Mouse (Mus musculus) midbrain, embryonic 10.5 days (tissue): Measurements from ENCODE around the gene Sap30bp. TPM values are rescaled to one million over a fixed set of nuclear protein-coding genes. Genes with fewer than 3 reads are reported as not detected.

Experiments used
- DNase-seq: peaks from one replicate; pipeline ENCODE4 v3.0.0-alpha.2; 2017; ENCODE audit warnings: low spot score
- H3K27ac ChIP-seq: fragments of 300-500 bp; sonication (generic); replicated peaks from 2 replicates; pipeline ENCODE4 v1.5.1; 2016; ENCODE audit warnings: mild to moderate bottlenecking
- H3K27me3 ChIP-seq: fragments of 300-500 bp; sonication (generic); 2 replicates; pipeline ENCODE4 v1.6.1; 2016; ENCODE audit warnings: low read depth, mild to moderate bottlenecking; ENCODE audit not compliant: poor library complexity, severe bottlenecking
- H3K36me3 ChIP-seq: fragments of 300-500 bp; sonication (generic); 2 replicates; pipeline ENCODE4 v1.6.1; 2016; ENCODE audit warnings: mild to moderate bottlenecking, moderate library complexity
- H3K4me1 ChIP-seq: fragments of 300-500 bp; sonication (generic); 2 replicates; pipeline ENCODE4 v1.6.1; 2016
- H3K4me3 ChIP-seq: fragments of 300-500 bp; sonication (generic); 2 replicates; pipeline ENCODE4 v1.5.1; 2016; ENCODE audit warnings: mild to moderate bottlenecking, moderate library complexity
- H3K9me3 ChIP-seq: fragments of 300-500 bp; sonication (generic); replicated peaks from 2 replicates; pipeline ENCODE4 v1.6.1; 2016; ENCODE audit warnings: mild to moderate bottlenecking
- WGBS: fragments of 180-500 bp; shearing (Covaris S2); methylation state at CpG from one replicate; pipeline ENCODE4 v1.1.7; 2016; 5-methylcytosine and 5-hydroxymethylcytosine counted together
- polyA plus RNA-seq: library from polyadenylated mRNA; unstranded; fragments of >200 nt; fragmentation: Nextera tagmentation; extraction: Ambion mirVana; gene quantifications from 2 replicates; pipeline ENCODE4 v1.2.1, GENCODE M21; 2016

Sap30bp gene
- polyA plus RNA-seq, 1 experiment from 2014 or later: 52.1 TPM

GRCm38 (mm10) chr11:115900561-115901337 is 32.3 kb upstream of the Sap30bp start:
- Histone ChIP-seq H3K4me3 (peak overlapping the region; percentile 18; the same call in 1 of the 2 replicates), H3K27ac (peak overlapping the region; percentile 10), H3K9me3 (no peaks in the 10 kb centered on the region), H3K27me3 (no peaks in the 10 kb centered on the region), H3K36me3 (peaks cover 22% of the 10 kb centered on the region), H3K4me1 (peaks cover 67% of the 10 kb centered on the region)
- WGBS: 77% methylated on average over 8 of the region's 8 CpGs
- no peak for DNase-seq

GRCm38 (mm10) chr11:115901338-115902161 is 31.5 kb upstream of the Sap30bp start:
- no peaks in the 10 kb centered on the region for H3K27me3 ChIP-seq
- no peaks in the 10 kb centered on the region for H3K9me3 ChIP-seq
- no peak overlapping the region for H3K4me3 ChIP-seq
- H3K4me1 ChIP-seq: peaks cover 75% of the 10 kb centered on the region
- 89% methylated on average over 9 of the region's 9 CpGs for WGBS
- H3K36me3 ChIP-seq: peaks cover 15% of the 10 kb centered on the region
- no peak for DNase-seq
- H3K27ac ChIP-seq: peak overlapping the region; percentile 67

- Histone ChIP-seq H3K27ac (peak overlapping the region; percentile 67), H3K4me3 (no peak overlapping the region), H3K9me3 (no peaks in the 10 kb centered on the region), H3K27me3 (no peaks in the 10 kb centered on the region), H3K4me1 (peaks cover 80% of the 10 kb centered on the region), H3K36me3 (peaks cover 9% of the 10 kb centered on the region)
- 80% methylated on average over 5 of the region's 5 CpGs for WGBS
- DNase-seq: no peak
Observed at GRCm38 (mm10) chr11:115902177-115902576, 30.9 kb upstream of the Sap30bp start.

- H3K27me3 ChIP-seq: no peaks in the 10 kb centered on the region
- peaks cover 4% of the 10 kb centered on the region for H3K36me3 ChIP-seq
- peak overlapping the region; percentile 67 for H3K27ac ChIP-seq
- H3K9me3 ChIP-seq: no peaks in the 10 kb centered on the region
- WGBS: 74% methylated on average over 1 of the region's 1 CpGs
- DNase-seq: no peak
- no peak overlapping the region for H3K4me3 ChIP-seq
- H3K4me1 ChIP-seq: peaks cover 80% of the 10 kb centered on the region
Observed at GRCm38 (mm10) chr11:115902831-115903230, 30.3 kb upstream of the Sap30bp start.

GRCm38 (mm10) chr11:115903384-115904230 is 29.5 kb upstream of the Sap30bp start:
- Histone ChIP-seq H3K4me1 (peaks cover 77% of the 10 kb centered on the region), H3K27ac (peak overlapping the region; percentile 67), H3K4me3 (no peak overlapping the region), H3K9me3 (no peaks in the 10 kb centered on the region), H3K27me3 (no peaks in the 10 kb centered on the region), H3K36me3 (peaks cover 10% of the 10 kb centered on the region)
- no peak for DNase-seq
- 81% methylated on average over 11 of the region's 11 CpGs for WGBS

- H3K9me3 ChIP-seq: no peaks in the 10 kb centered on the region
- H3K36me3 ChIP-seq: peaks cover 16% of the 10 kb centered on the region
- no peak overlapping the region for H3K4me3 ChIP-seq
- peak overlapping the region; percentile 74 for H3K27ac ChIP-seq
- 80% methylated on average over 8 of the region's 8 CpGs for WGBS
- DNase-seq: no peak
- peaks cover 69% of the 10 kb centered on the region for H3K4me1 ChIP-seq
- no peaks in the 10 kb centered on the region for H3K27me3 ChIP-seq
Observed at GRCm38 (mm10) chr11:115904231-115904955, 28.7 kb upstream of the Sap30bp start.

GRCm38 (mm10) chr11:115904956-115905790 is 27.9 kb upstream of the Sap30bp start:
- Histone ChIP-seq H3K4me3 (0 out of 2 replicates have a peak overlapping the region, but pooled peaks have one; percentile 4), H3K9me3 (no peaks in the 10 kb centered on the region), H3K27ac (peak overlapping the region; percentile 74), H3K27me3 (no peaks in the 10 kb centered on the region), H3K4me1 (peaks cover 61% of the 10 kb centered on the region), H3K36me3 (peaks cover 17% of the 10 kb centered on the region)
- WGBS: 47% methylated on average over 16 of the region's 16 CpGs
- DNase-seq: no peak

GRCm38 (mm10) chr11:115906116-115906515 is 27.0 kb upstream of the Sap30bp start:
- H3K4me1 ChIP-seq: peaks cover 52% of the 10 kb centered on the region
- H3K27me3 ChIP-seq: no peaks in the 10 kb centered on the region
- DNase-seq: no peak
- peaks cover 21% of the 10 kb centered on the region for H3K36me3 ChIP-seq
- no peaks in the 10 kb centered on the region for H3K9me3 ChIP-seq
- H3K27ac ChIP-seq: peak overlapping the region; percentile 74
- no peak overlapping the region for H3K4me3 ChIP-seq
- WGBS: 74% methylated on average over 3 of the region's 3 CpGs

- peaks cover 48% of the 10 kb centered on the region for H3K4me1 ChIP-seq
- H3K27ac ChIP-seq: 0 out of 2 replicates have a peak overlapping the region, but pooled peaks have one; percentile 74
- H3K9me3 ChIP-seq: no peaks in the 10 kb centered on the region
- no peaks in the 10 kb centered on the region for H3K27me3 ChIP-seq
- H3K4me3 ChIP-seq: no peak overlapping the region
- 92% methylated on average over 5 of the region's 5 CpGs for WGBS
- DNase-seq: no peak
- peaks cover 25% of the 10 kb centered on the region for H3K36me3 ChIP-seq
Observed at GRCm38 (mm10) chr11:115906521-115906920, 26.6 kb upstream of the Sap30bp start.

GRCm38 (mm10) chr11:115911134-115911561 is 21.9 kb upstream of the Sap30bp start:
- no peak for DNase-seq
- H3K9me3 ChIP-seq: no peaks in the 10 kb centered on the region
- H3K4me1 ChIP-seq: peaks cover 9% of the 10 kb centered on the region
- WGBS: 98% methylated on average over 5 of the region's 5 CpGs
- no peak overlapping the region for H3K4me3 ChIP-seq
- no peaks in the 10 kb centered on the region for H3K27me3 ChIP-seq
- peaks cover 60% of the 10 kb centered on the region for H3K36me3 ChIP-seq
- H3K27ac ChIP-seq: no peak overlapping the region
